Mouse (Mus musculus) spleen, postnatal 10 days (tissue): Measurements from ENCODE around the gene Gtdc1.
"Not testable (repeated sequence)": the region's sequence is repeated elsewhere in the genome, so short reads cannot be mapped to it uniquely, and the experiment has no call there.

Experiments
- DNase-seq, 2 experiments: peaks; one replicate each; pipeline ENCODE4 v3.0.0; 2021 to 2022; ENCODE audit warnings: low spot score in 2 of 2

Gtdc1 gene

GRCm38 (mm10) chr2:44780961-44781360 lies 146.5 kb downstream of the Gtdc1 start:
- DNase-seq: no peak

- no peak for DNase-seq
Measured at GRCm38 (mm10) chr2:44763898-44764297, 163.6 kb downstream of the Gtdc1 start.

GRCm38 (mm10) chr2:44736618-44737017 lies 190.8 kb downstream of the Gtdc1 start:
- no peak for DNase-seq

- DNase-seq: no peak
Measured at GRCm38 (mm10) chr2:44721461-44721860, 206.0 kb downstream of the Gtdc1 start.

GRCm38 (mm10) chr2:44705883-44706615 lies 221.4 kb downstream of the Gtdc1 start:
- no peak for DNase-seq

GRCm38 (mm10) chr2:44700276-44700675 lies 227.2 kb downstream of the Gtdc1 start:
- no peak for DNase-seq

GRCm38 (mm10) chr2:44696441-44696840 lies 231.0 kb downstream of the Gtdc1 start:
- DNase-seq: no peak

- DNase-seq: no peak
Measured at GRCm38 (mm10) chr2:44693898-44694297, 233.6 kb downstream of the Gtdc1 start.

GRCm38 (mm10) chr2:44664049-44664448 lies 263.4 kb downstream of the Gtdc1 start:
- no peak for DNase-seq

- DNase-seq: no peak
Measured at GRCm38 (mm10) chr2:44659870-44660269, 267.6 kb downstream of the Gtdc1 start.

- no peak for DNase-seq
Measured at GRCm38 (mm10) chr2:44659011-44659410, 268.4 kb downstream of the Gtdc1 start.

- DNase-seq: no peak
Measured at GRCm38 (mm10) chr2:44648537-44648936, 278.9 kb downstream of the Gtdc1 start.

GRCm38 (mm10) chr2:44646398-44646797 lies 281.1 kb downstream of the Gtdc1 start:
- DNase-seq: no peak

- DNase-seq: no peak
Measured at GRCm38 (mm10) chr2:44639370-44639769, 288.1 kb downstream of the Gtdc1 start.

GRCm38 (mm10) chr2:44638157-44638556 lies 289.3 kb downstream of the Gtdc1 start:
- no peak for DNase-seq

GRCm38 (mm10) chr2:44633971-44634370 lies 293.5 kb downstream of the Gtdc1 start:
- DNase-seq: no peak

GRCm38 (mm10) chr2:44633064-44633463 lies 294.4 kb downstream of the Gtdc1 start:
- DNase-seq: no peak

GRCm38 (mm10) chr2:44632584-44632983 lies 294.9 kb downstream of the Gtdc1 start:
- DNase-seq: no peak

- DNase-seq: no peak
Measured at GRCm38 (mm10) chr2:44631064-44631463, 296.4 kb downstream of the Gtdc1 start.

GRCm38 (mm10) chr2:44628778-44629177 lies 298.7 kb downstream of the Gtdc1 start:
- DNase-seq: no peak

GRCm38 (mm10) chr2:44625154-44625553 lies 302.3 kb downstream of the Gtdc1 start:
- DNase-seq: no peak

GRCm38 (mm10) chr2:44622471-44622870 lies 305.0 kb downstream of the Gtdc1 start:
- DNase-seq: no peak

- not testable (repeated sequence) for DNase-seq
Measured at GRCm38 (mm10) chr2:44599653-44600052, 327.8 kb downstream of the Gtdc1 start.

GRCm38 (mm10) chr2:44594276-44594675 lies 333.2 kb downstream of the Gtdc1 start:
- no peak for DNase-seq
